Mouse (Mus musculus): ENCODE measurements around the gene Ndufb7. TPM values are rescaled to one million over a fixed set of nuclear protein-coding genes. Genes with fewer than 3 reads are reported as not detected.
"Not testable (repeated sequence)": the region's sequence is repeated elsewhere in the genome, so short reads cannot be mapped to it uniquely, and the experiment has no call there.

The Ndufb7 gene
- polyA plus RNA-seq, 1 experiment from 2014 or later, result 367 TPM

DNA sequence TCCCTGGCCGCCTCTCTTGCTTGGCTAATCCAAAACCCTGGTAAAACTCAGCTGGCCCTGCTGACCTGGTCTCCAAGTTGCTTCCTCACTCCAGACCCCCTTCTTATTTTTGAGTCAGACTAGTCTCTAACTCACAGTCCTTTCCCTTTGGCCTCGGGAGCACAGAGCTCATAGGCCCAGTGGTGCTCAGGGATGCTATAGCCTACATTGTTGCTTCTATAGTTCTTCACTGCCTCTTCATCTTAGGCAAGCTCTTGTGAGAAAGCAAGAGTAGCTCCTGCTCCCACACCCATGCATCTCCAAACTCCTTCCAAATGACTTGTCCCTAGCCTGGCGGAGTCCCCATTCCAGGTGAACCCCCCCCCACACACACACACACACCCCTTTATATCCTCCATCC is 1.2 kb downstream of the Ndufb7 start:
- Histone ChIP-seq H3K4me3 (ENCODE audit: low read length) (peak overlapping the region; percentile 82), H3K36me3 (ENCODE audit: control insufficient read depth, insufficient read depth, low read length) (peaks cover 19% of the 10 kb centered on the region), H3K4me2 (ENCODE audit: low read length) (peak overlapping the region; percentile 97), H3K9me3 (ENCODE audit: control insufficient read depth, low read length) (no peaks in the 10 kb centered on the region), H3K27ac (ENCODE audit: low read depth, low read length) (peak overlapping the region; percentile 13; the same call in 1 of the 2 replicates), H3K9ac (ENCODE audit: low read depth, low read length) (peak overlapping the region; percentile 86), H3K4me1 (ENCODE audit: control insufficient read depth, insufficient read depth, low read depth, low read length) (peaks cover 13% of the 10 kb centered on the region), H3K27me3 (replicated peaks; ENCODE audit: control insufficient read depth, insufficient read depth, low read length) (no peaks in the 10 kb centered on the region)
- ATAC-seq, result no peak
- WGBS, result 52% methylated on average over 3 of the region's 3 CpGs

DNA sequence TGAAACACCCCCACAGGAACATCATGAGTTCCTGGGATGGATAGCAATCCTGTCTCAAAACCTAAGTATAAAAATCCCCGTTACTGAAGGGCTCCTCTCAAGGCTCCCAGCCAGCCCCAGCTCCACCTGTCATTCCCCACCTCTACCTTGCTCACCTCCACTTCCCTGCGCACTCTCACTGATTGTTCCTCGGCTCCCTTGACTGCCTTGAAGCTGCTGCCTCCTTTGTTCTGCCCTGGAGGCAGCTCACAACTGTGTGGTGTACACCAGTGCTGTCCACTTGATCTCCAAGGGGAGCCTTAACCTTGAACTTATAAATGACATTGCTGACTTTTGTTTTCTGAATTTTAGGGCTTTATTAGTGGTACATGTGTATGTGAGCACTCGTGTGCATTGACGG is 1.7 kb downstream of the Ndufb7 start:
- peak overlapping the region; percentile 97 for H3K4me2 ChIP-seq (ENCODE audit: low read length)
- peak overlapping the region; percentile 10; the same call in 1 of the 2 replicates for H3K9ac ChIP-seq (ENCODE audit: low read depth, low read length)

GRCm38 (mm10) chr8:83568755-83569154 is 2.3 kb downstream of the Ndufb7 start:
- WGBS, result 83% methylated on average over 5 of the region's 5 CpGs
- H3K27me3 ChIP-seq (replicated peaks; ENCODE audit: control insufficient read depth, insufficient read depth, low read length), result no peaks in the 10 kb centered on the region
- H3K9me3 ChIP-seq (ENCODE audit: control insufficient read depth, low read length), result no peaks in the 10 kb centered on the region
- H3K4me2 ChIP-seq (ENCODE audit: low read length), result no peak overlapping the region
- no peak overlapping the region for H3K4me3 ChIP-seq (ENCODE audit: low read length)
- peaks cover 13% of the 10 kb centered on the region for H3K4me1 ChIP-seq (ENCODE audit: control insufficient read depth, insufficient read depth, low read depth, low read length)
- H3K9ac ChIP-seq (ENCODE audit: low read depth, low read length), result no peak overlapping the region
- peaks cover 21% of the 10 kb centered on the region for H3K36me3 ChIP-seq (ENCODE audit: control insufficient read depth, insufficient read depth, low read length)
- no peak overlapping the region for H3K27ac ChIP-seq (ENCODE audit: low read depth, low read length)
- ATAC-seq, result no peak

More for the DNA sequence above, 1.7 kb downstream of the Ndufb7 start:
- 64% methylated on average over 5 of the region's 5 CpGs for WGBS
- Histone ChIP-seq H3K9me3 (ENCODE audit: control insufficient read depth, low read length) (no peaks in the 10 kb centered on the region), H3K4me3 (ENCODE audit: low read length) (peak overlapping the region; percentile 82; the same call in 1 of the 2 replicates), H3K27me3 (replicated peaks; ENCODE audit: control insufficient read depth, insufficient read depth, low read length) (no peaks in the 10 kb centered on the region), H3K36me3 (ENCODE audit: control insufficient read depth, insufficient read depth, low read length) (peaks cover 21% of the 10 kb centered on the region), H3K4me1 (ENCODE audit: control insufficient read depth, insufficient read depth, low read depth, low read length) (peaks cover 13% of the 10 kb centered on the region), H3K27ac (ENCODE audit: low read depth, low read length) (no peak overlapping the region)
- no peak for ATAC-seq

DNA sequence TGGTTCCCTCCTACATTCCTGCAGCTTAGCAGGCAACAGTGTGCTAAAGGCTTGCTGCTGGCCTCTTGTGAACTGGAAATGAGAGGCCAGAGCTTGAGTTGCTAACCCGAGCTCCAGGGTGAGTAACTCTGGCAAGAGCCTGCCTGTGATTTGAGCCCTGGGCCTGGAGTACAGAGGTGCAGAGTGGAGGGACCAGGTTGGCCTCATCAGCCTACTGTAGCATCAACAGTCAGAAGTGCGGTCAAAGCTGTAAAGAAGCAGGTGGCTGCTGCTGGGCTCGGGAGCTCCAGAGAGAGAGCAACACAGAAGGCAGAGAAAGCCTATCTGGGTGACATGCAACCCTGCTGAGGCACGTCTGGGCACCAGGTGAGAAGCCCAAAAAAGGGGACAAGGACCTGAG is 2.7 kb downstream of the Ndufb7 start:
- Histone ChIP-seq H3K27me3 (replicated peaks; ENCODE audit: control insufficient read depth, insufficient read depth, low read length) (no peaks in the 10 kb centered on the region), H3K27ac (ENCODE audit: low read depth, low read length) (no peak overlapping the region), H3K4me3 (ENCODE audit: low read length) (no peak overlapping the region), H3K4me1 (ENCODE audit: control insufficient read depth, insufficient read depth, low read depth, low read length) (peaks cover 13% of the 10 kb centered on the region), H3K4me2 (ENCODE audit: low read length) (no peak overlapping the region), H3K9me3 (ENCODE audit: control insufficient read depth, low read length) (no peaks in the 10 kb centered on the region), H3K36me3 (ENCODE audit: control insufficient read depth, insufficient read depth, low read length) (peaks cover 21% of the 10 kb centered on the region), H3K9ac (ENCODE audit: low read depth, low read length) (no peak overlapping the region)
- no peak for ATAC-seq
- 80% methylated on average over 4 of the region's 4 CpGs for WGBS

GRCm38 (mm10) chr8:83570272-83571000 is 4.0 kb downstream of the Ndufb7 start:
- H3K9ac ChIP-seq (ENCODE audit: low read depth, low read length), result no peak overlapping the region
- 87% methylated on average over 12 of the region's 15 CpGs for WGBS
- H3K36me3 ChIP-seq (ENCODE audit: control insufficient read depth, insufficient read depth, low read length), result peaks cover 21% of the 10 kb centered on the region

DNA sequence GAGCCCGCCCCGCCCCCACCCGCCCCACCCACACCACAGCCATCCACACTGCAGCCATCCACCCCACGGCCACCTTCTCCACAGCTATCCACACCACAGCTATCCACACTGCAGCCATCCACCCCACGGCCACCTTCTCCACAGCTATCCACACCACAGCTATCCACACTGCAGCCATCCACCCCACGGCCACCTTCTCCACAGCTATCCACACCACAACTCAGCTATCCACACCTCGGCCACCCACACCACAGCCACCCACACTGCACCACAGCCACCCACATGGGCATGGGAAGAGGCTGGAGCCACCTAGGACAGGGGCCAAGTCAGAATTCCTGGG is 4.5 kb downstream of the Ndufb7 start:
- not testable (repeated sequence) for H3K9me3 ChIP-seq (ENCODE audit: control insufficient read depth, low read length); H3K27ac ChIP-seq (ENCODE audit: low read depth, low read length); H3K4me2 ChIP-seq (ENCODE audit: low read length); H3K4me3 ChIP-seq (ENCODE audit: low read length); ATAC-seq; H3K9ac ChIP-seq (ENCODE audit: low read depth, low read length); H3K27me3 ChIP-seq (replicated peaks; ENCODE audit: control insufficient read depth, insufficient read depth, low read length)
- Histone ChIP-seq H3K36me3 (ENCODE audit: control insufficient read depth, insufficient read depth, low read length) (peaks cover 21% of the 10 kb centered on the region), H3K4me1 (ENCODE audit: control insufficient read depth, insufficient read depth, low read depth, low read length) (peaks cover 15% of the 10 kb centered on the region)
- WGBS, result 96% methylated on average over 4 of the region's 7 CpGs

More at GRCm38 (mm10) chr8:83570272-83571000, 4.0 kb downstream of the Ndufb7 start:
- no peak overlapping the region for H3K4me3 ChIP-seq (ENCODE audit: low read length)
- no peak overlapping the region for H3K27ac ChIP-seq (ENCODE audit: low read depth, low read length)
- H3K4me1 ChIP-seq (ENCODE audit: control insufficient read depth, insufficient read depth, low read depth, low read length), result peaks cover 13% of the 10 kb centered on the region
- H3K4me2 ChIP-seq (ENCODE audit: low read length), result no peak overlapping the region
- ATAC-seq, result no peak
- H3K27me3 ChIP-seq (replicated peaks; ENCODE audit: control insufficient read depth, insufficient read depth, low read length), result no peaks in the 10 kb centered on the region
- no peaks in the 10 kb centered on the region for H3K9me3 ChIP-seq (ENCODE audit: control insufficient read depth, low read length)

- Histone ChIP-seq H3K4me3 (ENCODE audit: low read length) (no peak overlapping the region), H3K9me3 (ENCODE audit: control insufficient read depth, low read length) (no peaks in the 10 kb centered on the region), H3K27me3 (replicated peaks; ENCODE audit: control insufficient read depth, insufficient read depth, low read length) (no peaks in the 10 kb centered on the region), H3K4me1 (ENCODE audit: control insufficient read depth, insufficient read depth, low read depth, low read length) (peaks cover 23% of the 10 kb centered on the region), H3K36me3 (ENCODE audit: control insufficient read depth, insufficient read depth, low read length) (peaks cover 21% of the 10 kb centered on the region), H3K9ac (ENCODE audit: low read depth, low read length) (no peak overlapping the region), H3K27ac (ENCODE audit: low read depth, low read length) (no peak overlapping the region), H3K4me2 (ENCODE audit: low read length) (no peak overlapping the region)
- ATAC-seq, result no peak
- 94% methylated on average over 10 of the region's 10 CpGs for WGBS
Observed at GRCm38 (mm10) chr8:83571791-83572190, 5.3 kb downstream of the Ndufb7 start.

DNA sequence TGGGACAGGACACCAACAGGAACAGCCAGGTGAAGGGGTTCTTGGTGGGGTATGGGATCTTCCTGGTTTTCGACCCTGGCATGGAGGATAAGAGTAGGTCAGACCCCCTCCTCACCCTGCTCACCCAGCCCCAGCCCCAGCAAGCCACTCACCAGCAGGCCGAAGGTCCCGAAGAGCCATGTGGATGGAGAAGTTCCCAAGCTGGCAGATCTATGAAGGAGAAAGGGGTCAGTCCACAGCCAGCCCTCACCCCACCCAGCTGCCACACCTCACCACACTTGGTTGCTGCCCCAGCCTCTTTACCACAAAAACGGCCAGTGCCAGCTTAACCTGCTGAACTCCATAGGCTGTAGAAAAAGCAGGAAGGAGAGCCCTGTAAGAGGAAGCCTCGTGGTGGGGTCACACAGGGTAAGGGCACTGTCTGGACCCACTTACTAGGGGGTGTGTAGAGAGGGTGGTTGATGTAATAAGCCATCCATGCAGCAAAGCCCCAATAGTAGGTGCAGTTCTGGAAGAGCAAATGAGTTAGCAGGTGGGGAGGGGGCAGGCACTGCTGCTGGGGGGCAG is 5.9 kb downstream of the Ndufb7 start:
- Histone ChIP-seq H3K4me2 (ENCODE audit: low read length) (no peak overlapping the region), H3K27me3 (replicated peaks; ENCODE audit: control insufficient read depth, insufficient read depth, low read length) (no peaks in the 10 kb centered on the region), H3K36me3 (ENCODE audit: control insufficient read depth, insufficient read depth, low read length) (peaks cover 21% of the 10 kb centered on the region), H3K4me1 (ENCODE audit: control insufficient read depth, insufficient read depth, low read depth, low read length) (peaks cover 27% of the 10 kb centered on the region), H3K27ac (ENCODE audit: low read depth, low read length) (no peak overlapping the region), H3K4me3 (ENCODE audit: low read length) (no peak overlapping the region), H3K9me3 (ENCODE audit: control insufficient read depth, low read length) (no peaks in the 10 kb centered on the region), H3K9ac (ENCODE audit: low read depth, low read length) (no peak overlapping the region)
- WGBS, result 90% methylated on average over 5 of the region's 5 CpGs
- no peak for ATAC-seq

DNA sequence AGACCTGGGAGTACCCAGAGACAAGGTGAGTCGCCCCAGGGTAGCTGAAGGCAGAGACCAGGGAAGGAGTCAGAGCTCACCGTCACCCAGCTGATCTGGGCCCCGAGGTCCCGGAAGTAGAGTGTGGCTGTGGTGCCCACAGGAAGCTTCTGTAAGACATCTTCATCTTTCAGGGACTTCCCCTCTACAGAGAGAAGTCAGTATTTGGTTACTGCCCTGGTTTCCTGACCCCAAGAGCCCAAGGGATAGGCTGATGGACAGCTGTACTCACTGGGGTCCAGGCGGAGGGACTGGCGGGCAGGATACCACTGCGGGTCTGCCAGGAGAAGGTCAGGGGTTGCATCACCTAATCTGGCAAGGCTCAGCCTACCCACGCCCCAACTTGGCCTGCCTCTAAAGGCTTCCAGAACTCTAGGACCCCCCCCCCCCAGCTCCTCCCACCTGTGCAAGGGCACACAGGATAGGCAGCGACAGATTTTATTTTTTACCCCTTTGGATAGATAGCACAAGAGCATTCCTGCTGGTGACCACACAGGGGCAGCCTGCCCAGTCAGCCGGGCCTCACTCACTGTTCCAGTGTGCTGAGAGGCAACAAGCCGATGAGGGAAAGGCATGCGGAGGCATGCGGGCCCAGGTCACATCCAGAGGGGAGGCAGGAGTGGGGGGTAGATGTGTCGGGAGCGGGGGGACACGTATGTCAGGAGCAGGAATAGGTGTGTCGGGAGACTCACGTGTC is 6.8 kb downstream of the Ndufb7 start:
- no peak overlapping the region for H3K4me3 ChIP-seq (ENCODE audit: low read length)
- H3K9me3 ChIP-seq (ENCODE audit: control insufficient read depth, low read length), result no peaks in the 10 kb centered on the region
- WGBS, result 85% methylated on average over 18 of the region's 18 CpGs
- ATAC-seq, result no peak
- no peak overlapping the region for H3K4me2 ChIP-seq (ENCODE audit: low read length)
- no peak overlapping the region for H3K9ac ChIP-seq (ENCODE audit: low read depth, low read length)
- H3K27me3 ChIP-seq (replicated peaks; ENCODE audit: control insufficient read depth, insufficient read depth, low read length), result no peaks in the 10 kb centered on the region
- peaks cover 21% of the 10 kb centered on the region for H3K36me3 ChIP-seq (ENCODE audit: control insufficient read depth, insufficient read depth, low read length)
- no peak overlapping the region for H3K27ac ChIP-seq (ENCODE audit: low read depth, low read length)
- H3K4me1 ChIP-seq (ENCODE audit: control insufficient read depth, insufficient read depth, low read depth, low read length), result peaks cover 25% of the 10 kb centered on the region

Measured in hindbrain, embryonic 16.5 days (tissue).